Mouse (Mus musculus) ovary, postnatal 14 days (tissue): ENCODE data around the gene Agps.

Source experiments
- DNase-seq: peaks from one replicate; pipeline ENCODE4 v3.0.0; 2022; ENCODE audit warnings: low spot score

The Agps gene

DNA sequence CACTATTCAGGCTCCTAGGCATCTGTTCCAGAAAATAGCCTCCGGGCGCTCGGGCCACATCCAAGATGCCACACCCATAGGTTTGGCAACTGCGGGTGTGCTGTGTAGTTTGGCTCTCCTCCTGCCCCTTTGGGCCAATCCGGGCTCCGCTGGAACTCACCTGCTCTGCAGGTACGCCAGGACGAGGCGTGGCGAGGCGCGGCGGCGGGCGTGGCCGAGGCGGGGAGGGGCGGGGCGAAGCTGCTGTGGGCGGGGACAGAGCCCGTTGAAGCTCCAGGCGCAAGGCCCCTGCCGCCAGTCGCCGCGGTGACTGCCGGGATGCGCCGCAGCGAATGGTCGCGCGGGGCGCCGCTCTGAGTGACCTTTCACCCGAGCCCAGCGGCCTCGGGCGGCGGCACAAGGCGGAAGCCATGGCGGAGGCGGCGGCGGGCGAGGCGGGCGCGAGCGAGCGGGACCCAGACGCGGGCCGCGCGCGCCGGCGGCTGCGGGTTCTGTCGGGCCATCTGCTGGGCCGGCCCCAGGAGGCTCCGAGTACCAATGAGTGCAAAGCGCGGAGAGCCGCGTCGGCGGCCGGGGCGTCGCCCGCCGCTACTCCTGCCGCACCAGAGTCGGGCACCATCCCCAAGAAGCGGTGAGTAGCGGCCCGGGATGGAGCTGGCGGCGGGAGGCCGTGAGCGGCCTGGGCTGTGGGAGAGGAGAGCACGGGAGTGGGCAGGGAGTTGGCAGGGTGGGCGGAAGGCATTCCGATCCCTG, at the start of gene Agps:
Agps (plus strand) TSS at position 297 of the 753 bp plus-strand sequence.
- peak; percentile 80 for DNase-seq

DNA sequence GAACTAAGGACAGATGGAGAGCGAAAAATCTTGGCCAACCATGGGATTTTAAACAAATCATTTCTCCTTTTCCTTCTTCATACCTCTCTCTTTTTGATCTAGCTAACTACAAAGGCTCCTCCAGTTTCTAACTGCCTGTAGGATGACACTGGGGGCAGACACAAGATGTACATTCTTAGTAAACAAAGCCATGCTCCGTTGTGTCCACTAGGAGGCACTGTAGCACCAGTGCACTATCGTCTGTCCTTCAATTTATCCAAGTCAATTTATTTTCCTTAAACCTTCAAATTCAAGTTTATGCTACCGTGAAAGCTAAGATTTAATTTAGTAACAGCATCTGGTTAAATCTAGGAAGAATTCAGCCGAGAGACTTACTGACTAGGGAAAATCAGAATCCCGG, 45.9 kb upstream of the Agps start:
- DNase-seq: no peak

DNA sequence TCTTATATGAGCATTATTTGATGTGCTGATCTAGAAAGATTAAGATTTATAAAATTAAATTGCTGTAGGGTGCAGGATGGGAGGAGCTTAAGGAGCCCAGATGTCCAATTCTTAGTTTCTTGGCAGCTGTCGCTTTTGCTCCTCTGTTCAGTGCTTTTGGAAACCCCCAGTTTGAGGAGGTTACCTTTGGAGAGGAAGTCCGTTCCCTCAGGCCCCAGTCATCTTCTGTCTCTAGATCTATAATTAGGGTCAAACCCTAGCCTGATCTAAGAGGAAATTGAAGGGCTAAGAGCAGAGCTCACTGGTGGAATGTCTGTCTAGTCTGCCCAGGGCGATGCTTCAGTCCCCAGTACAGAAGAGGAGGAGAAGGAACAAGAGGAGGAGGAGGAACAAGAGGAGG, 43.5 kb upstream of the Agps start:
- no peak for DNase-seq

DNA sequence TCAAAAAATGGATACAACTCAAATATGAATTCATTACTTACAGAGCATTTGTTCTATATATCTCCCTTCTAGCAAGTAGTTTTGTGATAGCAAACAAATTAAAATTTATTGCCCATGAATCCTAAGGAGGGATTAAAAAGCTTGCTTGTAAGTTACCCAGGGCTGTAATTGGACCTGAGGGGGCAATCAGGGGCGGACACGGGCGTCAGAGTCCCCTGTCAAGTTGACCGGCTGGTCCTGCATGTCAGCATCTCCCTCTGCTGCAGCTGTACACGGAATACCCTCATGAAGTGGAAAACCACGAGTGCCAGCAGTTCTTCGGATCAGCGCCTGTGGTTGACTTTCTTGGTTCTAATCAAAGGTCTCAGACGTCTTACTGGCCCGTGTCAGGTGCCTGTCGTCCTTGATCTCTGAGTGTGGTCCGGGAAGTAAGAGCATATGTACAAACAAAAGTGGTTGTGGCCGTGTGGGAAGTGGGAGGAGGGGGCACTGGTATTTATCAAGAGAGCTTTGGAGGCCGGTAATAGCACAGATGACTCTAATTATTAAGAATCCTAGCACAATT, 41.9 kb upstream of the Agps start:
- DNase-seq: no peak

DNA sequence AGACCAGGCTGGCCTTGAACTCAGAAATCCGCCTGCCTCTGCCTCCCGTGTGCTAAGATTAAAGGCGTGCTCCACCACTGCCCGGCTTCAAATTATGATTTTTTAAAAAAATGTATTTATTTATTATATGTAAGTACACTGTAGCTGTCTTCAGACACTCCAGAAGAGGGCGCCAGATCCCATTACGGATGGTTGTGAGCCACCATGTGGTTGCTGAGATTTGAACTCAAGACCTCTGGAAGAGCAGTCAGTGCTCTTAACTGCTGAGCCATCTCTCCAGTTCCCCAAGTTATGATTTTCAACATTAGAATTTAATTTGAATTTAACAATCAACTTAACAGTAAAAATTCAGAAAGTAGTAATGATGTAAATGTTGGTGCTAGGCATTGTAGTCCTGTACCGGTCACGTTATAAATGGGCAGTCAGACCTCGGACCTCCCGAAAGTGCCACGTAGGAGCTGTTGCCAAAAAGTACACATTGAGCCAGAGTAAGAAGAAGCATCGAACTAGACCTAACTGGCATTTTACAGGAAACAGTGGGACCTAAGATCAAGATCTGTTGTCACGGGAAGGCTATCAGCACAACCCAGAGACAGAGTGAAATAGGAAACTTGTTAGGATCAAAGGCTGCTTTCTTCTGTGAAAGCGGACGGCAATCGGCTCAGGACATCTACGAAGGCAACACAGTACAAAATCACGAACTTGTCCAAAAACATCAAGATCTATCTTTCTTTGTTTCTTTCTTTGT, 40.2 kb upstream of the Agps start:
- no peak for DNase-seq

DNA sequence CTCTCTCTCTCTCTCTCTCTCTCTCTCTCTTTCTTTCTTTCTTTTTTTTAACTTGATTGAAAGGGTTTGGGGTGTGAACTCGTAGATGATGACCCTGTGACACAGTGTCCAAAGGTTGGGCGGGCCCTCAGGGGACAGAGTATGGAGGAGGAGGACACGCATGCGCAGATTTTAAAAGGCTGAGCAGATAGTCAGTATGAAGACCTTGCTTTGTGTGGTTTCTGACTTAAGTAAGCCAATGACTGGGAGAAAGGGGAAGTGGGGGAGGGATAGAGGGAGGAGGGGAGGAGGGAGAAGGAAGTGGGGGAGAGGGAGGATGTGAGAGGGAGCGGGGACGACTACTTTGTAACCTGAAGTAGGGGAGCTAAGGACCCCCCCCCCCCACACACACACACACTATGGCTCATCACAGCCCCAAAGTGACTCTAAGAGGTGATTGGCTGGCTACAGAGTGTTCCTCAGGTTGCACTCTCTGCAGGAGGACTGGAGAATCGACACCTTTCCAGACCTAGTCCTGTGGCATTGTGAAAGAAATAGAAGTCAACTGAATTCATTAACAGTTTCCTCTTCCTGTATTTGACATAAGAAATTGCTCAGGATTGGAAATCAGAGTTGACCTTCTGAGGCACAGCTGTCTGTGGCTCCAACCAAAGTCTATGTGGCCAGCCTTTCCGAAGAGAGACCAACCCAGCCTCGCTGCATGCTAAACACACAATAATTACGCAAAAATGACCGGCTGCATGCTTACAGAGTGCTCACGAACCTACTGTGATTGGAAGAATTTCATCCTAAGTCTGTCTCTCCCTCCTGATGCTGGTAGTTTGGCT, 39.4 kb upstream of the Agps start:
- no peak for DNase-seq

DNA sequence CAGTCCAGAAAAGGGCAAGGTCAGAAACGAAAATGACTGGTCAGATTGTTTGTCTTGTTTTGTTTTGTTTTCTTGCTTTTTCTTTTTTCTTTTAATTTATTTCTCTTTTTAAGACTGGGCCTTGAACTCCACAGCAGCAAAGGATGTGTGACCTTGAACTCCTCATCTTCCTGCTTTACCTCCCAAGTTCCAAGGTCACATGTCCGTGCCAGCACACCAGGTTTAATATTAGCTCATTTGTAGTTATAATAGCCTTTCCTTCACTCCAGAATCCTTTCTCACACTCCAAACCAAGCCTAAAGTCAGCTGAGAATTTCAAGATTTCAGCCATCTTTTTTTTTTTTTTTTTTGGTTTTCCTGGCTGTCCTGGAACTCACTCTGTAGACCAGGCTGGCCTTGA, 35.8 kb upstream of the Agps start:
- no peak for DNase-seq

DNA sequence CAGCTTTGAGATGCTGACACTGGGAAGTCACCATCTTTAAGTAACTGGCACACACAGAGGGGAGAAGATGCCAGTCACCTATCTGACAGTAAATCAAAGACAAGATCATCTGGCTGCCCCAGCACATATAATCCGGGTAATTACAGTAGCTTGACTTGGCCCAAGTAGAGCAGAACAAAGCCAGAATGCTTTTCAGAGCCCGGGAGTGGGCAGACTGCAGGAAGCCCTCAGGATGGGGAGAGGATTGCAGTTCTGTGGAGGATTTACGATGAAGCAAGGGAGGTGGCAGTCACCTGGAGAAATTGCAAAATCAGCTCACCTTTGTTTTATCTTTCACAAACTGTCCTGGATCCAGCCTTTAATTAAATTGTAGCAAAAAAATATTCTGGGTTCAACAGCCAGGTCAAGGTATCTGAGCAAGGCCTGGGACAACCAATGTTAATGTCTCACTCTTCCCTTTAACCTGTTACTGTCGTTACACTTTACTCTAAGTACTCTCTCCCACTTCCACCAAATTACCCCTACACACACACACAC, 33.5 kb upstream of the Agps start:
- DNase-seq: no peak

DNA sequence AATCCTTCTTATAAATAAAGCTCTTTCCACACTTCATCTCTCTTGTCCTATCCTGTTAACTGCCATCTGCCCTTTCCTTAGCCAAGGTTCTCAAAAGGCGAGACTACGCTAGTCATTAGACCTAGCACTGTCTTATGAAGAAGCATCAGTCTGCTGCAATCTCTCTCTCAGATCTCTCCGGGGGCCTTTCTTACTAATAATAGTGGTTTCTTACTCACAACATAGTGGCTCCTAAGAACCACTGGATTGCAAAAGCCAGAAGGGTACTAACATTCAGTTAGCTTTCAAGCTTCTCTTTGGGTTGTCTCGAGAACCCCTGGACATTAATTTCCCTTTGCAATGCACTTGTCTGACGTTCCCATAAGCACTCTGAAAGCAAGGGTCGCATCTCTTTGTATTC, 26.2 kb upstream of the Agps start:
- no peak for DNase-seq

DNA sequence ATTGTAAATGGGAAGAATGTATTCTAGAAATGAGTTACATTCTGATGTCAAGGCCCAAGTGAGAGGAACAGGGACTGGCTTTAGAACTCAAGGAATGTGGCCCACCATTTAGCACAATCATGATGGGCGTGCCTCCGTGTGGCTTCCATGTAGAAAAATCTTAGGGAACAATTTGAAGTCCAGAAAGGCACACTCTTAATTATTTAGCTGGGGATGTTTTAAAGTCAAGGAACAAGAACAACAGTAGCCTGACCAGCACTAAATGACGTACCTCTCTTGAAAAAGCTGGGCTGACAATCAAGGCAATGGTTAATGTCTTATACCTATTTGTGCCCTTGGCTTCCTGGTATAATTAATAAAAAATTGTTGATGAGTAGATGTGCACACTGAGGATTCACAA, 25.1 kb upstream of the Agps start:
- DNase-seq: no peak

DNA sequence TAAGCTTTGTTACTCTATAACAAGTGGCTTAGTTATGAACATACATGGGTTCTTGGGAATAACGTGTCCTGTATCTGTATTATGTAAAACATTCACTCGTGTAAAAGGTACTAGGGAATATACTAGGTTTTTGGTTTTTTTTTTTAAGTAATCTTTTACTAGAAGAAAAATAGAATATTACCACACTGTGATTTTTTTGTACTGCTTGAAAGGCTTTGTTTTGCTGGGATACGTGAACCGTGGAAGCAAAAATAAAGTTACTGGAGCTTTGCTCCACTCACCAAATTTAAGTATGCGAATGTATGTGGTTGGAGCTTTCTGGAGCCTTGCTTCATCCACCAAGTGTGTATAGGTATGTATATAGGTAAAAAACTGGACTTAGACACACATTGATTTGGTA, 24.5 kb upstream of the Agps start:
- DNase-seq: no peak

DNA sequence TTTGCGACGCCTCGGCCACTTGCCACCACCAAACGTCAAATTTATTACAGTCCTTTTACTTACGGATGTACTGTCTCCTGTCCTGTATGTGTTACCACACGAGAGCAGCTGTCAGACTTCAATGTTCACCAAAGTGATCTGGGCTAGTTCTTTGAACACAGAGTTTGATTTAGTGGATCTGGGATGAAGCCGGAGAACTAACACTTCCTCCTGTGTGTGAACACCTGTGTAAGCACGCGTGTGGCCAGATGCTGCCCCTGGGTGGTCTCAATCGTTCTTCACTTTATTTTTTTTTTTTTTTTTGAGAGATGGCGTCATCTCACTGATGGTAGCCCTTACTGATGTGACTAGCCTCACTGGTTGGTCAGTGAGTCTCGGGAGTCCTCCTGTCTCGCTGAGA, 17.1 kb upstream of the Agps start:
- DNase-seq: no peak

DNA sequence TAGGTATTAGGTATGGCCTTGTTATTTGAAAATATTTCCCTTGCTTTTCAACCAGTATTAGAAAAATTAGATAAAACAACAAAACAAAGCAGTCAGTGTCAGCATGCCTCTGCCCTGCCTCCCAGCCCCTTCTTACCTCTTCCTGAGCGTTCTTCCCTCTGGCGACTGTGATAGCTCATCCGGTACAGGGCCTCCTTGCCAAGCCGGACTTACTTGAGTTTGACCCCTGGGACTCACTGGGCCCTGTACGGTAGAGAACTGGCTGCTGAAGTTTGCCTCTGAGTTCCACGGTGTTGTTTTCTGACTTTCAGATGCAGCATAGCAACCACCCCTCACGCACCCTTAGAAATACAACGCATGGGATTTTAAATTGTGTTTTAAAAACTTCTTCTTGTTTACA, 16.5 kb upstream of the Agps start:
- no peak for DNase-seq

DNA sequence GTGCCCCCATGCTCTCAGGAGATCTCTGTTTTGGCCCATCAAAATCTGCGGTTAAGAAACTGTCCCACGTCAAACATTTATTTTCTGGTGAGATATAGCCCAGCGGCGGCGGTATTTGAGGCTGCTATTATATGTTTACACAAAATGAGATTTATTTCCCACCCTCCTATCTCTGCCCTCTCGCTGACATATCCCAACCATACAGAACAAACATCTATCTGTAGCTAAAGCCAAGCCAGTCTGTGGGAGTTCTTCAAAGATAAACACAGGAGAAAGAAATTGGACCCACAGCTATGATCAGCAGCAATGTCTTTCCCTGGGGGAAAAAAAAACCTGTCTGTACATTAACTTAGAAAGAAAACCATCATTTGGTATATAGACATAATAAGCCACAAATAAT, 15.3 kb upstream of the Agps start:
- no peak for DNase-seq

DNA sequence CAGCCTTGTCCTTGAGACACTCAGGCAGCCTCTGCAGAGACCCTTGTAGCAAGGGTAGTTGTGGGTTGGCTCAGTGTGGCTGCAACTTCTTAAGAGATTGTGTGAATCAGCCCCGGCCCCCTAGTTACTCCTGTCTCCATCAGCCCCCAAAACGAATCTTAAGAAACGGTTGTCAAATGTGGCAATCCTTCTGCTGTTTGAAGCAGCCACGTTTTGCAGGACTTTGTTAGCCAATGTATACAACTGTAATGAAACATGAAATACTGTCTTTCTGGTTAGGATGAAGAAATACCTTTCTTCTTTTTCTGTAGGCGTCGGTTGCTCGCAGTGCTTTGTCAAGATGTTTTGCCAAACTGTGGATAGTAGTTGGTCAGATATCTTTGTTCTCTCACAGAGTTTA, 13.3 kb upstream of the Agps start:
- no peak for DNase-seq

DNA sequence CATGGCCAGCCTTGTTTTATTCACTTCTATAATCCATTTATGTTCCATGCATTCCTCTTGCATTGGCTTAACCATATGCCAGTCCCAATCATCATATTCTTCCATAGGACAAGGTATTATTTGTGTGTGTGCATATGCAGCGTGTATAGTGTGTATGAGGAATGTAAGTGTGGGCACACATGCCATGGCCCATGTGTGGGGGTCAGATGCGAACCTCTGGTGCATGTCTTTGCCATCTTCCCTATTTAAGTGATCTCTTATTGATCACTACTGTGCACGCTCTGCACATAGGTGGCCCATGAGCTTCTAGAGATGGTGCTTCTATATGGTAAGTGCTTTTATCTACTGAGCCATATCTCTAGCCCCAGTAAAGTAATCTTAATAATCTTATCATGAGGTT, 12.2 kb upstream of the Agps start:
- DNase-seq: no peak

DNA sequence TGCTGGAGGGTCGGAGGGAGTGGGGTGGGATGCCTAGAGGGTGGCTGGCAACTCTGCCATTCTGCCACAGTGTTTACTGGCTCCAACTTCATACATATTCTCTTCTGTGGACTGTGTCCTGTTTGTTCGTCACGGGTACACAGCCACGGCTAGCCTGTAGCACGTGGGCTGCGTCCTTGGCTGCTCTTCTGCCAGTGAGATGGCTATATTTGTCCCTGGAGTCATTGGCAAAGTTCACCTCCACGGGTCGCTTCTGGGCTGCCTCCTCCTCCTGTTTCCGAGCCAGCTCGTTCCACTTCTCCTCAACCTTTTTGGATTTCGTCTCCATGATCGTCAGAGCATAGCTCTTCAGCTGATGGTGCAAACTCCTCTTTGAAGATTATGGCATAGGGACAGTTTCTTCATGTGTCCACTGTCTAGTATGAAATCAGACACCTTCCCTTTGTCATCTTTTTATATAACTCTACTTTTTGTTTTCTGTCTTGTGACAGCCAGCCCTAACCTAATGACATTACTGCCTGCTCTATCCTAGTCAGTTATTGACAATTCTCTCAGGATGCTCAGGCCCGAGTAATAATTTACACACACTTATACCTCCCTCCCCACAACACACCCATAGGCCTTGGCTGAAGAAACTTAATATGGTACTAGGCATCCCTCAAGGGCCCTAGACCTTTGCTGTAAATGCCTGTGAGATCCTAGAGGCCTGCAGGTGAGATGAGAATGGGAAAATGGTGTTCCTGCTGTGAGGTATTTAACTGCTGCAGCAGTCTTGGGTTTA, 9.8 kb upstream of the Agps start:
- no peak for DNase-seq

DNA sequence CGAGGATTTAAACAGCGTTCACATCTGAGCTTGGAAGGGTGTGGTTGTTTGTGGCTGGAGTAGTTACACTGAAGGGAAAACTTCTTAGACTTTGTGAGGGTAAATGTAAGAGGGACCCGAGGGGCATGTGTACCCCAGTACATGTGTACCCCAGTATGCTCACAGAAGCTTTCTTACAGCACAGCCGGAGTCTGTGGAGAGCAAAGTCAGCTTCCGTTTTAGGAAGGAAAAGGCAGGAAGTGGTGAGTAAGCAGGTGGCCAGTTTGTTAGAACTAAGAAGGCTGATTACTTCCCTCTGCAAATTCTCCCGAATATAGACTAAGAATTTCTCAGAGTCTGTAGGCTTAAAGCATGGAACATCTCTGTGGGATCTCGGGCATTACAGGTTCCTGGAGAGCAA, 8.2 kb upstream of the Agps start:
- DNase-seq: no peak

DNA sequence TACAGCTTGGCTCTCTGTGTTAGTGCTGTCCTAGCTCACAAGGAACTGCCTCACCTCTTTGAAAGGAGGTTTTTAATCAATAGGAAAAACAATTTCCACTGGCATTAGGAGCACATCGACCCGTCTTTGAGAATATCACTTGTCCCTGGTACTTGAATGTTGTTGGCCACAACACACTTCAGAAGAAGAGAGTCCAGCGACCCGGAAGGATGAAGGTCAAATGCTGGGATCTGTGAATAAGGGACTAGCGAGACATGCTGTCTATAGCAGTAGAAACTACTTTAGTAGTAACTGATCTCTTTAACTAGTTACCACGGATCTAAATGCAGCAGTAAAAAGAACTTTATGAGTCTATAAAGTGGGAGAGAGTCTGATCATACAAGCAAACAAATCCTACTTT, 7.8 kb upstream of the Agps start:
- no peak for DNase-seq

DNA sequence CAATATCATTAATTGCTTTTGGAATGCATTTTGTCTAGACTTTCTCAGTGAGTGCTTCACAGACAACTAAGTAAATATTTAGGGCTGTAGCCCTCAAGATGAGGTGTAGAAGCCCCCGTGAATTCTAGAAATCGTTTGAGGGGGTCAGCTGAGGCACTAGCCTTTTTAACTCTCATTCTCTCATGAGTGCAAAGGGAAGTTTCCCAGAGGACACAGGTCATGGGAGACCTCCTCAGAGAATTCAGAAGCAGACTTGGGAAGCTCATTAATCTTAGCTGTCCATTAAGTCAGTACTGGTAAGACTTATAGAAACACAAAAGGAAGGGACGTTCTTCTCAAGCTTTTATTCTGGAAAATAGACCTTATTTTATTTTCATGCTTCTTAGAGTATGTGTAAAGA, 7.1 kb upstream of the Agps start:
- DNase-seq: no peak

DNA sequence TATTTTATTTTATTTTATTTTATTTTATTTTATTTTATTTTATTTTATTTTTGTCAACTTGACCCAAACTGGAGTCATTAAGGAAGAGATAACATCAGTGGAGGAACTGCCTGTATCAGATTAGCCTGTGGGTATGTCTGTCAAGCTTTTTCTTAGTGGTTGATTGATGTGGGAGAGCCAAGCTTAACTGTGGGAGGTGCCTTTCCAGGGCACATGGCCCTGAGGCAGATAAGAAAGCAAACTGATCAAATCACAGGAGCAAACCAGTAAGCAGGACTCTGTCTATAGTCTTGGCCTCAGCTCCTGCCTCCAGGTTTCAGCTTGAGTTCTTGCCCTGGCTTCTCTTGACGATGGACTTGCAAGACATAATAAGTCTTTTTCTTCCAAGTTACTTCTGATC, 6.4 kb upstream of the Agps start:
- no peak for DNase-seq
